Mouse (Mus musculus) stomach, postnatal 0 days (tissue): Measurements from ENCODE around the gene Med12l.

ENCODE experiments used
- CTCF ChIP-seq: IDR thresholded peaks from 2 replicates; pipeline ENCODE4 v1.5.1; 2016; ENCODE audit warnings: antibody characterized with exemption, low read depth, mild to moderate bottlenecking, moderate library complexity
- EP300 ChIP-seq: optimal IDR thresholded peaks from 2 replicates; pipeline ENCODE3; 2016; ENCODE audit warnings: antibody characterized with exemption

DNA sequence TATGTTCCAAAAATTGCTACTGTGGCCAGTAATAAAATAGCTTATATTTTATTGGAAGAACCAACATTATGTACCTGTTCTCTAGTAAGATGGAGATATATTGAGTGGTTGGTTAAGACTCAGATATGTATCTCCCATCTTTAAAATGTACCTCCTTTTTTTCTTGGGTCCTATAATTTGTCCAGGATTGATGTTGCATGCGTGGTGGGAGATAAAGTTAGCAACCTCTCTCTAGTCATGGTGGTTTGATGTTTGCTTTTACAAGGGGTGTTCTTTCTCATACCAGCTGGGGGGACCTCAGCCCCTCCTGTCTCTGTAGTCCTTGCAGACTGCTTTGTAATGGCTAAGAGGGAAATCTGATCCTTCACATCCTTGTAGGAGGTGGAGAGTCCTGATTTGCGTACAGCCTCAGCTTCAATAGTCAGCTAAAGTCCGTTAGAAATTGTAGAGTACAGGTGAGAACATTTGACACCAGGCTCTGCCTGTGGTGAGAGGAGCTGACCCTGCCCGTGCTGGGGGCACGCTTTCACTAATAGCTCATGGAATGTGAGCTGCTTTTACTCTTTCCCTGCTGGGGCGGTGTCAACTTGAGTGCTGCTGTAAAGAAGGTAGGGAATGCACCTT is 74.8 kb downstream of the Med12l start:
- TF ChIP-seq CTCF = no peak
- no peak for TF ChIP-seq EP300
